Mouse (Mus musculus) gastrocnemius, adult 8-10 months (tissue): Measurements from ENCODE around the gene Eif4ebp2. TPM values are rescaled to one million over a fixed set of nuclear protein-coding genes. Genes with fewer than 3 reads are reported as not detected.

Experiments
- DNase-seq, 2 experiments: peaks; one replicate each; pipeline ENCODE4 v3.0.0; 2022; ENCODE audit warnings: low spot score in 2 of 2
- total RNA-seq, 4 experiments: library from RNA; stranded (reverse); gene quantifications; 2 replicates each; pipeline ENCODE4 v1.2.4; 2022

Gene Eif4ebp2
- 100 to 1,000 TPM; 154 to 242 (median 183) TPM for total RNA-seq

GRCm38 (mm10) chr10:61452645-61453044, at the start of gene Eif4ebp2:
TSS of gene Eif4ebp2 (minus strand) at chr10:61452661.
- peak; percentile 98 for DNase-seq

- no peak for DNase-seq
Observed at GRCm38 (mm10) chr10:61500756-61501155, 48.3 kb upstream of the Eif4ebp2 start.

GRCm38 (mm10) chr10:61499505-61500466, 47.3 kb upstream of the Eif4ebp2 start:
- DNase-seq = no peak

- DNase-seq = no peak
Observed at GRCm38 (mm10) chr10:61496231-61496630, 43.8 kb upstream of the Eif4ebp2 start.

GRCm38 (mm10) chr10:61495461-61495860, 43.0 kb upstream of the Eif4ebp2 start:
- DNase-seq = no peak

- peak; percentile 44 to 66 for DNase-seq
Observed at GRCm38 (mm10) chr10:61492040-61492439, 39.6 kb upstream of the Eif4ebp2 start.

- no peak for DNase-seq
Observed at GRCm38 (mm10) chr10:61491573-61491972, 39.1 kb upstream of the Eif4ebp2 start.

- DNase-seq = no peak
Observed at GRCm38 (mm10) chr10:61488522-61489110, 36.2 kb upstream of the Eif4ebp2 start.

- DNase-seq = no peak
Observed at GRCm38 (mm10) chr10:61486551-61487339, 34.3 kb upstream of the Eif4ebp2 start.

GRCm38 (mm10) chr10:61484801-61485200, 32.3 kb upstream of the Eif4ebp2 start:
- no peak for DNase-seq

- no peak for DNase-seq
Observed at GRCm38 (mm10) chr10:61482771-61483170, 30.3 kb upstream of the Eif4ebp2 start.

GRCm38 (mm10) chr10:61480488-61480887, 28.0 kb upstream of the Eif4ebp2 start:
- no peak for DNase-seq

GRCm38 (mm10) chr10:61479927-61480326, 27.5 kb upstream of the Eif4ebp2 start:
- DNase-seq = no peak

- no peak for DNase-seq
Observed at GRCm38 (mm10) chr10:61479461-61479860, 27.0 kb upstream of the Eif4ebp2 start.

- peak; percentile 67 to 76 for DNase-seq
Observed at GRCm38 (mm10) chr10:61476440-61477165, 24.1 kb upstream of the Eif4ebp2 start.

GRCm38 (mm10) chr10:61475594-61476439, 23.4 kb upstream of the Eif4ebp2 start, which contains the start of gene Lrrc20:
TSS of gene Lrrc20 (plus strand) at chr10:61475801.
- DNase-seq = peak; percentile 93 to 95

GRCm38 (mm10) chr10:61474344-61474743, 21.9 kb upstream of the Eif4ebp2 start:
- no peak for DNase-seq

- DNase-seq = peak in 1 of 2 experiments; percentile 44
Observed at GRCm38 (mm10) chr10:61473640-61474039, 21.2 kb upstream of the Eif4ebp2 start.

GRCm38 (mm10) chr10:61468900-61469299, 16.4 kb upstream of the Eif4ebp2 start:
- no peak for DNase-seq

GRCm38 (mm10) chr10:61466873-61467272, 14.4 kb upstream of the Eif4ebp2 start:
- DNase-seq = no peak
